In genomic region chr3:116968540-116968997, GRCm38 (mm10) we compare ENCODE assay signal across 8 mouse cellular contexts. TPM values are rescaled to one million over a fixed set of nuclear protein-coding genes. Genes with fewer than 3 reads are reported as not detected.
DNase-seq lines count a peak whose midpoint lies in the region; ATAC-seq lines count a peak whose summit lies in the region.

Palmd (minus strand) TSS chr3:116968987.

- WGBS in intestine, embryonic 14.5 days = 2% methylated on average over 17 of the region's 17 CpGs

- H3K9ac ChIP-seq in intestine, embryonic 14.5 days (ENCODE audit: low read length) = peak within 1 kb of the TSS; percentile 34

- H3K4me3 ChIP-seq in intestine, embryonic 14.5 days (ENCODE audit: low read depth, low read length) = peak within 1 kb of the TSS; percentile 36

- peak within 1 kb of the TSS; percentile 71 for H3K4me2 ChIP-seq in intestine, embryonic 14.5 days (ENCODE audit: low read length)

- H3K4me1 ChIP-seq in intestine, embryonic 14.5 days (replicated peaks; ENCODE audit: control insufficient read depth, insufficient read depth, low read length) = no peaks in the 10 kb centered on the region; the same call in 1 of the 2 replicates

- peak; percentile 66 for ATAC-seq in intestine, embryonic 14.5 days (replicated peaks; ENCODE audit: low FRiP score, low TSS enrichment, low read depth)
- peak; percentile 27; the same call in 1 of the 2 replicates for ATAC-seq in megakaryocyte-erythroid progenitor cell, adult 5-6 weeks (replicated peaks; ENCODE audit: low FRiP score, low TSS enrichment, poor library complexity, severe bottlenecking)

- H3K27me3 ChIP-seq in intestine, embryonic 14.5 days (replicated peaks; ENCODE audit: control insufficient read depth, insufficient read depth, low read length) = no peaks in the 10 kb centered on the region

- no peaks in the 10 kb centered on the region for H3K9me3 ChIP-seq in intestine, embryonic 14.5 days (ENCODE audit: control insufficient read depth, low read length)

- intact Hi-C loops in left cerebral cortex, postnatal 25 days (cut with DNase I) = no loop called here

- DNase-seq in adrenal gland, adult 8-10 months = peak; percentile 78
- peak; percentile 19 for DNase-seq in embryo, embryonic 11.5 days (ENCODE audit: low read depth, low spot score)
- DNase-seq in gastrocnemius, postnatal 4 days (ENCODE audit: low spot score in 2 of 2) = peak in 1 of 2 experiments; percentile 57
- DNase-seq in intestine, embryonic 14.5 days (ENCODE audit: low spot score) = peak; percentile 75
- peak; percentile 66 to 68 for DNase-seq in left cerebral cortex, postnatal 25 days (ENCODE audit: low spot score in 2 of 2)
- DNase-seq in skeletal muscle tissue, adult 2 months (ENCODE audit: low read depth, low spot score) = peak; percentile 40
- DNase-seq in natural killer cell, adult 2 months (ENCODE audit: low spot score in 2 of 2) = no peak

- H3K27ac ChIP-seq in intestine, embryonic 14.5 days (ENCODE audit: low read depth) = no peak within 1 kb of the TSS

- H3K36me3 ChIP-seq in intestine, embryonic 14.5 days (ENCODE audit: control insufficient read depth, insufficient read depth, low read length) = no peaks in the 10 kb centered on the region

RNA-seq across cellular contexts. Expression of gene Palmd, which starts in this region (rescaled TPM):
- 10 to 100 TPM; 37.4 to 65.1 (median 51.8) TPM for total RNA-seq in adrenal gland, adult 8-10 months (2022)
- total RNA-seq in gastrocnemius, postnatal 4 days (2021) = 10 to 100 TPM; 41.5 to 49.7 TPM
- polyA plus RNA-seq in intestine, embryonic 14.5 days (2014; fragmentation: Nextera tagmentation; extraction: Ambion mirVana) = 3.1 and 3.2 TPM in 2 replicates
- 10 to 100 TPM; 21.9 to 27.1 TPM for total RNA-seq in left cerebral cortex, postnatal 25 days (2021)
- total RNA-seq in megakaryocyte-erythroid progenitor cell, adult 5-6 weeks (2014; fragmentation: Nextera tagmentation) = not detected in 2 replicates
- total RNA-seq in megakaryocyte-erythroid progenitor cell, adult 5-6 weeks (2017) = not detected in 2 replicates

Comparison
In these comparisons a context has a peak if more than half of its experiments do, and no peak if none do; other contexts are left out.
1. RNA of gene Palmd (total RNA-seq): 37.4 to 65.1 TPM in adrenal gland, adult 8-10 months, 41.5 to 49.7 TPM in gastrocnemius, postnatal 4 days and 21.9 to 27.1 TPM in left cerebral cortex, postnatal 25 days; not detected in megakaryocyte-erythroid progenitor cell, adult 5-6 weeks; every median in the first group is over 10 times any median in the second.
2. Peak in ATAC-seq in megakaryocyte-erythroid progenitor cell, adult 5-6 weeks; RNA of the gene not detected or under 1 TPM.
3. DNase-seq: peak in adrenal gland, adult 8-10 months (single experiment), embryo, embryonic 11.5 days (single experiment), intestine, embryonic 14.5 days (single experiment), left cerebral cortex, postnatal 25 days (2 of 2) and skeletal muscle tissue, adult 2 months (single experiment); none in natural killer cell, adult 2 months (0 of 2).